ENCODE assay signal across 9 mouse cellular contexts in the genomic region with DNA sequence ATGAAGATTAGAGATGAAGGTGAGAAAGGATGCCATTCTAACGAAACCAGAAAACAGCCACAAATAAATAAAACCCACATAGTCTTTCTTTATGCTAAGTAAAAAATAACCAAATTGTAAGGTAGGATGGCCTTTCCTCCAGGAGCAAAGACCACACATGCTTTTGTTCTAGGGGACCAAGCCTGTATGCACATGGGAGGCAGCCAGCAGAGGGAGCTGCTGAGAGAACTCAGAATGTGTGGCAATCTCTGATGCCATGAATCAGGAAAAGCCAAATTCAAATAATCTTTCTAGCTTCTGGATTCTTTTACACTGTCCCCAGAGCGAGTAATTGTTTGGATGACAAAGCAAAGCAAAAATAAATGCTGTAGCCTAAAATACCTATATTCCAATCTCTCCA.
DNase-seq lines count a peak whose midpoint lies in the region; ATAC-seq and TF ChIP-seq lines count a peak whose summit lies in the region.
"Had no signal": no experiment of that assay in that cellular context is flagged by ENCODE, and none has a peak within 500 bp of the region (broad histone marks: within the 10 kb centered on the region; RNA-seq: fewer than 3 reads in every experiment).

No protein-coding gene starts in this region.

- H3K27ac ChIP-seq in midbrain, embryonic 11.5 days (ENCODE audit: low read depth, low read length) = no peak overlapping the region
- no peak overlapping the region for H3K27ac ChIP-seq in midbrain, embryonic 16.5 days (ENCODE audit: low read length)
- no peak overlapping the region for H3K27ac ChIP-seq in forebrain, postnatal 0 days (ENCODE audit: low read depth, low read length)
- no peak overlapping the region for H3K27ac ChIP-seq in lung, postnatal 0 days (ENCODE audit: low read length)
- H3K27ac ChIP-seq: limb, embryonic 12.5 days had no signal

- DNase-seq in gastrocnemius, adult 18-20 months (ENCODE audit: low spot score) = peak; percentile 15
- DNase-seq in gastrocnemius, postnatal 36 days = no peak
- peak; percentile 88 for DNase-seq in midbrain, embryonic 11.5 days (ENCODE audit: low spot score, missing footprints)
- peak; percentile 54 to 75 for DNase-seq in adrenal gland, postnatal 36 days
- DNase-seq in forebrain, postnatal 0 days = peak; percentile 52
- DNase-seq in lung, postnatal 0 days (ENCODE audit: low spot score) = peak; percentile 61
- peak; percentile 70 for DNase-seq in thymus, postnatal 4 days

- H3K27me3 ChIP-seq in midbrain, embryonic 11.5 days (ENCODE audit: control insufficient read depth, insufficient read depth, low read length) = no peaks in the 10 kb centered on the region
- H3K27me3 ChIP-seq in midbrain, embryonic 16.5 days (ENCODE audit: control insufficient read depth, insufficient read depth, low read depth, low read length) = no peaks in the 10 kb centered on the region
- no peaks in the 10 kb centered on the region for H3K27me3 ChIP-seq in forebrain, postnatal 0 days (ENCODE audit: insufficient read depth, low read length)
- no peaks in the 10 kb centered on the region for H3K27me3 ChIP-seq in lung, postnatal 0 days (replicated peaks; ENCODE audit: insufficient read depth, low read length)

- peak; percentile 64 for TF ChIP-seq CTCF in forebrain, postnatal 0 days (IDR thresholded peaks at IDR 0.05; ENCODE audit: low read depth)
- TF ChIP-seq CTCF in lung, postnatal 0 days (IDR thresholded peaks at IDR 0.05) = peak; percentile 78

- H3K9ac ChIP-seq in midbrain, embryonic 11.5 days (ENCODE audit: low read length) = no peak overlapping the region
- H3K9ac ChIP-seq in midbrain, embryonic 16.5 days (ENCODE audit: low read depth, low read length) = no peak overlapping the region
- H3K9ac ChIP-seq in forebrain, postnatal 0 days = no peak overlapping the region
- H3K9ac ChIP-seq in lung, postnatal 0 days (replicated peaks; ENCODE audit: low read depth) = no peak overlapping the region
- H3K9ac ChIP-seq: limb, embryonic 12.5 days had no signal

- no peak overlapping the region for H3K4me2 ChIP-seq in midbrain, embryonic 11.5 days
- no peak overlapping the region for H3K4me2 ChIP-seq in midbrain, embryonic 16.5 days (ENCODE audit: low read length)
- no peak overlapping the region for H3K4me2 ChIP-seq in forebrain, postnatal 0 days (ENCODE audit: low read depth)
- H3K4me2 ChIP-seq in lung, postnatal 0 days (replicated peaks; ENCODE audit: low read depth, low read length) = no peak overlapping the region
- H3K4me2 ChIP-seq: limb, embryonic 12.5 days had no signal

- no peak overlapping the region for H3K4me3 ChIP-seq in midbrain, embryonic 11.5 days (ENCODE audit: low read depth, low read length)
- no peak overlapping the region for H3K4me3 ChIP-seq in midbrain, embryonic 16.5 days (ENCODE audit: low read depth, low read length)
- H3K4me3 ChIP-seq in forebrain, postnatal 0 days (ENCODE audit: low read depth, low read length) = no peak overlapping the region
- no peak overlapping the region for H3K4me3 ChIP-seq in lung, postnatal 0 days (ENCODE audit: low read depth, low read length)
- H3K4me3 ChIP-seq: limb, embryonic 12.5 days had no signal

- 0 out of 2 replicates have a peak, but pooled peaks cover 3% of the 10 kb centered on the region for H3K4me1 ChIP-seq in midbrain, embryonic 11.5 days (ENCODE audit: control insufficient read depth, insufficient read depth, low read length)
- H3K4me1 ChIP-seq in midbrain, embryonic 16.5 days (ENCODE audit: control insufficient read depth, insufficient read depth, low read length) = no peaks in the 10 kb centered on the region
- no peaks in the 10 kb centered on the region for H3K4me1 ChIP-seq in forebrain, postnatal 0 days (ENCODE audit: insufficient read depth)
- no peaks in the 10 kb centered on the region for H3K4me1 ChIP-seq in lung, postnatal 0 days (ENCODE audit: insufficient read depth, low read depth, low read length)
- H3K4me1 ChIP-seq: limb, embryonic 12.5 days had no signal

- ATAC-seq in midbrain, embryonic 11.5 days (ENCODE audit: low FRiP score) = peak; percentile 70; the same call in 1 of the 2 replicates
- no peak for ATAC-seq in midbrain, embryonic 16.5 days
- no peak for ATAC-seq in forebrain, postnatal 0 days
- no peak for ATAC-seq in lung, postnatal 0 days

- H3K9me3 ChIP-seq in midbrain, embryonic 11.5 days (ENCODE audit: control insufficient read depth, low read length) = no peaks in the 10 kb centered on the region
- no peaks in the 10 kb centered on the region for H3K9me3 ChIP-seq in midbrain, embryonic 16.5 days (replicated peaks; ENCODE audit: control insufficient read depth, low read length, poor library complexity, severe bottlenecking)
- no peaks in the 10 kb centered on the region for H3K9me3 ChIP-seq in forebrain, postnatal 0 days (ENCODE audit: low read length)
- no peaks in the 10 kb centered on the region for H3K9me3 ChIP-seq in lung, postnatal 0 days (ENCODE audit: low read length)

- H3K36me3 ChIP-seq in midbrain, embryonic 11.5 days (ENCODE audit: control insufficient read depth, insufficient read depth, low read length) = no peaks in the 10 kb centered on the region
- no peaks in the 10 kb centered on the region for H3K36me3 ChIP-seq in midbrain, embryonic 16.5 days (ENCODE audit: control insufficient read depth, insufficient read depth, low read length)
- no peaks in the 10 kb centered on the region for H3K36me3 ChIP-seq in forebrain, postnatal 0 days (ENCODE audit: insufficient read depth)
- no peaks in the 10 kb centered on the region for H3K36me3 ChIP-seq in lung, postnatal 0 days (ENCODE audit: insufficient read depth, low read length)
- H3K36me3 ChIP-seq: limb, embryonic 12.5 days had no signal

- intact Hi-C loops in gastrocnemius, postnatal 36 days (cut with DNase I) = no loop called here

- WGBS in midbrain, embryonic 11.5 days = 47% methylated on average over 2 of the region's 2 CpGs
- WGBS in midbrain, embryonic 16.5 days = 59% methylated on average over 2 of the region's 2 CpGs
- WGBS in forebrain, postnatal 0 days = 53% methylated on average over 2 of the region's 2 CpGs
- 39% methylated on average over 2 of the region's 2 CpGs for WGBS in lung, postnatal 0 days

- no peak for TF ChIP-seq EP300 in lung, postnatal 0 days (IDR thresholded peaks at IDR 0.05)

Comparison
In these comparisons a context has a peak if more than half of its experiments do, and no peak if none do; other contexts are left out.
1. DNase-seq: peak in gastrocnemius, adult 18-20 months (single experiment), midbrain, embryonic 11.5 days (single experiment), adrenal gland, postnatal 36 days (2 of 2), forebrain, postnatal 0 days (single experiment), lung, postnatal 0 days (single experiment) and thymus, postnatal 4 days (single experiment); none in gastrocnemius, postnatal 36 days (0 of 2).